Mouse (Mus musculus) hindbrain, embryonic 13.5 days (tissue): Measurements from ENCODE around the gene Pde4b. TPM values are rescaled to one million over a fixed set of nuclear protein-coding genes. Genes with fewer than 3 reads are reported as not detected.

Experiments
- ATAC-seq: fragments of 200-750 bp; cut with Nextera tagmentation; 2 replicates; pipeline ENCODE4 v1.8.0; 2017; ENCODE audit warnings: moderate TSS enrichment; ENCODE audit not compliant: low FRiP score
- H3K27ac ChIP-seq: fragments of 300-500 bp; sonication (generic); 2 replicates; pipeline ENCODE4 v1.5.1; 2015; ENCODE audit warnings: inconsistent platforms, mild to moderate bottlenecking, moderate library complexity
- H3K27me3 ChIP-seq: fragments of 300-500 bp; sonication (generic); 2 replicates; pipeline ENCODE4 v1.6.1; 2015; ENCODE audit warnings: mild to moderate bottlenecking, inconsistent platforms
- H3K36me3 ChIP-seq: fragments of 300-500 bp; sonication (generic); 2 replicates; pipeline ENCODE4 v1.6.1; 2015; ENCODE audit warnings: mild to moderate bottlenecking, inconsistent platforms
- H3K4me1 ChIP-seq: fragments of 300-500 bp; sonication (generic); replicated peaks from 2 replicates; pipeline ENCODE4 v1.6.1; 2015; ENCODE audit warnings: inconsistent platforms
- H3K4me2 ChIP-seq: fragments of 300-500 bp; sonication (generic); 2 replicates; pipeline ENCODE4 v1.6.1; 2015; ENCODE audit warnings: inconsistent platforms, mild to moderate bottlenecking, moderate library complexity
- H3K4me3 ChIP-seq: fragments of 300-500 bp; sonication (generic); 2 replicates; pipeline ENCODE4 v1.5.1; 2015; ENCODE audit warnings: mild to moderate bottlenecking, inconsistent platforms
- H3K9ac ChIP-seq: fragments of 300-500 bp; sonication (generic); 2 replicates; pipeline ENCODE4 v1.6.1; 2015; ENCODE audit warnings: mild to moderate bottlenecking, inconsistent platforms
- H3K9me3 ChIP-seq: fragments of 300-500 bp; sonication (generic); 2 replicates; pipeline ENCODE4 v1.6.1; 2016; ENCODE audit warnings: inconsistent platforms
- WGBS: fragments of 180-500 bp; shearing (Covaris S2); methylation state at CpG from one replicate; pipeline ENCODE4 v1.1.7; 2015; 5-methylcytosine and 5-hydroxymethylcytosine counted together
- polyA plus RNA-seq: library from polyadenylated mRNA; unstranded; fragments of >200 nt; fragmentation: Nextera tagmentation; extraction: Ambion mirVana; gene quantifications from 2 replicates; pipeline ENCODE4 v1.2.1, GENCODE M21; 2015

Pde4b gene
- polyA plus RNA-seq, 1 experiment from 2014 or later, result 27.0 TPM

DNA sequence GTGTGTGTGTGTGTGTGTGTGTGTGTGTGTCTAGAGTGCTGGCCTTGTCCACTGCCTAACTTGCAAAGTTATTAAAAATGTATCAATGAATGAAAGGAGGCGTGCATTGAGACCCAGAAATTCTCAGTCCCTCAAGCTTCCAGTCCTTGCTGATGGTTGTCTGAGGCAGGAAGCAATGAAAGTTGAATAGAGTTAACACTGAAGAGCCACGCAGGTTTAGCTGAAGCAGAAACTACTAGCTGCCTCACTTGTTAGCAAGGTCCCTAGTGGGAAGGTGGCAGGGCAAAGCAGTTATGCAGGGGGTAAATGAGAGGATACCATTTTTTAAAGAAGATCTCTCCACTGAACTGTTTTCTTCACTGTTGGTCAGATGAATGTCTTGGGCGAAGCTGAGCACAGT is 485.2 kb downstream of the Pde4b start:
- peak overlapping the region; percentile 32; the same call in 1 of the 2 replicates for H3K4me2 ChIP-seq
- no peak overlapping the region for H3K27ac ChIP-seq
- no peaks in the 10 kb centered on the region for H3K9me3 ChIP-seq
- WGBS, result 78% methylated on average over 3 of the region's 3 CpGs
- no peaks in the 10 kb centered on the region for H3K36me3 ChIP-seq
- no peak overlapping the region for H3K9ac ChIP-seq
- H3K4me3 ChIP-seq, result no peak overlapping the region
- peaks cover 28% of the 10 kb centered on the region for H3K4me1 ChIP-seq
- ATAC-seq, result no peak
- H3K27me3 ChIP-seq, result peaks cover 13% of the 10 kb centered on the region

DNA sequence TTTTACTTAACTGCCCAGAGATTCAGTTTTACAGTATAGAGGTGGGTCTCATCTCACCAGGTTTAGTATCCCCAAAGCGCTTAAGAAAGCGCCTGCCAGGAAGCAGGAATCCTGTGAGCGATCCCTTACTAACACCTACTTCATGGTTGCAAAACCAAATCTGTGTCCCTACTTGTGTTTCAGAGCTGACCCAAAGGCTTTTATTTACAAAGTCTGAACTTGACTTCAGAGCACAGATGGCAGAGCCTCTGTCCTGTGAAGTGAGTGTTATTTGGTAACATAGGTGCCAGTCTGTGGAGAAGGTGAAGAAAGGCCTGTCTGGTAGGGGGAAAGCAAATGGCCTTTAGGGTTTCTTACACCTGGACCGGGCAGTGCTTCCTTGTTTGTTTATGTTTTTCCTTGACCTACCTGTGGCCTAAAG is 486.0 kb downstream of the Pde4b start:
- Histone ChIP-seq H3K4me2 (no peak overlapping the region), H3K27ac (no peak overlapping the region), H3K9me3 (no peaks in the 10 kb centered on the region), H3K4me3 (no peak overlapping the region), H3K4me1 (peaks cover 26% of the 10 kb centered on the region), H3K36me3 (no peaks in the 10 kb centered on the region), H3K9ac (no peak overlapping the region), H3K27me3 (peaks cover 9% of the 10 kb centered on the region; the same call in 1 of the 2 replicates)
- whole genome bisulfite sequencing, result 88% methylated on average over 4 of the region's 4 CpGs
- ATAC-seq, result no peak

DNA sequence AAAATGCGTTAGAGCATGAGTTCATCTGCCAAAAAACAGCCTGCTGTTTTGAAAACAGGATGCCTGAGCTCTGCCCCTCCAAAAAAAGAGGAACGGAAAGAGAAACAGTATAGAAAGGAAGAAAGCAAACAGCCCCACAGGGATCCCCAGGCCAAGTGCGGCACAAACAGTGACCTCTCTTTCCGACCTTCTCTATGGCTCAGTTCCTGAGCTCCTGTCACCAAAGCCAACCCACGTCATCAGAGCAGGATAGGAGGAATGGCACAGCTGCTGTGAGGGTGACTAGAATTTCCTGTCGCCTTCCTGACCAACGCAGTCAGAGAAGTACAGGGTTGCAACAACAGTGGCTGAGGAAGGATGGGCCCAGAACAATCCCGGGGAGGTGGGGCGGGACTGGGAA is 486.9 kb downstream of the Pde4b start:
- Histone ChIP-seq H3K4me3 (no peak overlapping the region), H3K27me3 (peaks cover 9% of the 10 kb centered on the region; the same call in 1 of the 2 replicates), H3K4me2 (no peak overlapping the region), H3K36me3 (no peaks in the 10 kb centered on the region), H3K9ac (no peak overlapping the region), H3K9me3 (no peaks in the 10 kb centered on the region), H3K27ac (no peak overlapping the region), H3K4me1 (peaks cover 17% of the 10 kb centered on the region)
- 57% methylated on average over 9 of the region's 9 CpGs for WGBS
- ATAC-seq, result no peak

DNA sequence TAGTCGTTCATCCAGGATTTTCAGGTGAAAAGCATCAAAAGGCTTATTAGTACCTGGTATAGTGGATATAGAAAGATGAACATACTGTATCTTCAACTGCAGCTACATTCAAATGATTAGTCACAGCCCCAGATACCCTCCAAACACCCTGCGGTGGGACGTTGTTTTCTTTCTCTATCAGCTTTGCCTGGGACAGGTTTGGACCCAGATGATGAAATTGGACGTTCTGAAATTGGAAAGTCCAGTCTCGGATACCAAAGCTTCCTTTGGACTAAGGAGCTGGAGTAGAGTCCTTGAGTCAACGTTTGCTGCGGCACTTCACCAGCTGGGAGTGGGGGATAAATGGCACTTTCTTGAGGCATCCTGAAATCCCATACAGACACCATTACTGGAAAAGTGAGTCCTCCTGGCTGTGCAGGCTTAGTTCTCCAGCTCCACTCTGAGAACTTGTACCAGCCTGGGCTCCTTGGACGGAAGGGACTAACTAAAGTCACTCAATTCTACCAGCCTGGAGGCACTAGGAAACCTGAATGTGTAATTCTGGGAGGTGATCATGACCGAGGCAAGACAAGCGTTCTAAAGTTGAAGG is 487.4 kb downstream of the Pde4b start:
- no peak overlapping the region for H3K4me3 ChIP-seq
- no peak overlapping the region for H3K4me2 ChIP-seq
- H3K27me3 ChIP-seq, result peaks cover 9% of the 10 kb centered on the region; the same call in 1 of the 2 replicates
- no peaks in the 10 kb centered on the region for H3K9me3 ChIP-seq
- no peaks in the 10 kb centered on the region for H3K36me3 ChIP-seq
- no peak overlapping the region for H3K9ac ChIP-seq
- H3K27ac ChIP-seq, result no peak overlapping the region
- peaks cover 12% of the 10 kb centered on the region for H3K4me1 ChIP-seq
- WGBS, result 82% methylated on average over 10 of the region's 10 CpGs
- no peak for ATAC-seq

DNA sequence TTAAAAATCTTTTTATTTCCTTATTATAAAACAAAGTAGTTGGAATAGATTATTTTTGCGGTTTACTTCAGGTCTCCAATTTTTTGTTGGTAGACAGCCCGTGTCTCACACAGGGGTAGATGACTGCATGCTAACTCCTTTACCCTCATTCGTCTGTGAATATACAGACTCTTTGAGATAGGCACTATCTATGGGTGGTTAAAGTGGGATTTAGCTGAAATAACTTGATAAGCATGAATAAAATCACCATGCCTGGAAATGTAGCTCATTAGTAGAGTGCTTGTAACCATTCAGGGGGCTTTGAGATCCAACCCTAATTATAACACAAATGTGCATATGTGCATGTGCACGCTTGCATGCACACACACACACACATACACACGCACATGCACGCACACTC is 488.8 kb downstream of the Pde4b start:
- no peak for ATAC-seq
- H3K9ac ChIP-seq, result no peak overlapping the region
- H3K4me1 ChIP-seq, result no peaks in the 10 kb centered on the region; the same call in 1 of the 2 replicates
- H3K9me3 ChIP-seq, result no peaks in the 10 kb centered on the region
- no peak overlapping the region for H3K4me3 ChIP-seq
- 89% methylated on average over 6 of the region's 6 CpGs for WGBS
- no peak overlapping the region for H3K27ac ChIP-seq
- no peak overlapping the region for H3K4me2 ChIP-seq
- 0 out of 2 replicates have a peak, but pooled peaks cover 4% of the 10 kb centered on the region for H3K27me3 ChIP-seq
- no peaks in the 10 kb centered on the region for H3K36me3 ChIP-seq

DNA sequence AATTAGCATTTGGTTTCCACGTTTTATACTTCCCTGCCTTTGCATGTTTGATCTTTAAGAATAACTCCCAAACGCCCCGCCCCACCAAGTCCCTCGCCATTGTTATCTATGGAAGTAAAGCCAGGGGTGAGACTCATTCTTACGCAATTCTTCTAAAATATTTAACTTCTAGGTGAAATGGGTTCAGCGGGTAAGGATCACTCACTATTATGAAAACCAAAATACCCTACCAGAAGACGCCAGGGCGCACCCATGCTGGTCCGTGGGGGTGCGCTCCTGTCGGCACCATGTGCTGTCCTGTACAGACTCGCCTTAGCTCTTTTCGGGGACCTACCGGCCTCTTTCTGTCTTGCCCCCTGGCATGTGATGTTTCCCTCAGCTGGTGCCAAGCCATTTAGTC is 490.3 kb downstream of the Pde4b start:
- no peak for ATAC-seq
- H3K4me1 ChIP-seq, result no peaks in the 10 kb centered on the region; the same call in 1 of the 2 replicates
- H3K4me3 ChIP-seq, result no peak overlapping the region
- H3K9me3 ChIP-seq, result no peaks in the 10 kb centered on the region
- no peak overlapping the region for H3K27ac ChIP-seq
- H3K4me2 ChIP-seq, result no peak overlapping the region
- 90% methylated on average over 14 of the region's 14 CpGs for WGBS
- no peaks in the 10 kb centered on the region for H3K36me3 ChIP-seq
- H3K9ac ChIP-seq, result no peak overlapping the region
- no peaks in the 10 kb centered on the region for H3K27me3 ChIP-seq

DNA sequence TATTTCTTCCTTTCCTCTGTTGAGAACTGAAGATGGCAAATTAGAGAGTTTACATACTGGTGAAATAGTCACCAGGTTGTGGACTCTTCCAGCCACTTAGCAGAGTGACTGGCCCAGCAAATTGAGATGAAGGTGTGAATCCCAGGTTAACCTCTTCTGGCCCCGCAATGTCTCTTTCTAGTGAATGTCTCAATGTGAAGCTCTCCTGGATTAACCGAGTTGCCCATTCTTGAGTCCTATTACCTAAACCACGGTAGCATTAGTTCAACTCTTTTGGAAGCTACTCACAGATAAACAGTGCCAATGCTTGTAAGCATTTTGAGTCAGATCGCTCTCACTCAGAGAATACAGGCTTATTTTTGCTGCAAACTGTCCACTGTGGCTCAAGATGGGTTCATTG is 491.7 kb downstream of the Pde4b start:
- no peak overlapping the region for H3K4me2 ChIP-seq
- no peak overlapping the region for H3K9ac ChIP-seq
- no peak overlapping the region for H3K4me3 ChIP-seq
- no peak for ATAC-seq
- whole genome bisulfite sequencing, result 93% methylated on average over 4 of the region's 4 CpGs
- no peaks in the 10 kb centered on the region for H3K36me3 ChIP-seq
- no peak overlapping the region for H3K27ac ChIP-seq
- no peaks in the 10 kb centered on the region; the same call in 1 of the 2 replicates for H3K4me1 ChIP-seq
- H3K27me3 ChIP-seq, result no peaks in the 10 kb centered on the region
- H3K9me3 ChIP-seq, result no peaks in the 10 kb centered on the region

DNA sequence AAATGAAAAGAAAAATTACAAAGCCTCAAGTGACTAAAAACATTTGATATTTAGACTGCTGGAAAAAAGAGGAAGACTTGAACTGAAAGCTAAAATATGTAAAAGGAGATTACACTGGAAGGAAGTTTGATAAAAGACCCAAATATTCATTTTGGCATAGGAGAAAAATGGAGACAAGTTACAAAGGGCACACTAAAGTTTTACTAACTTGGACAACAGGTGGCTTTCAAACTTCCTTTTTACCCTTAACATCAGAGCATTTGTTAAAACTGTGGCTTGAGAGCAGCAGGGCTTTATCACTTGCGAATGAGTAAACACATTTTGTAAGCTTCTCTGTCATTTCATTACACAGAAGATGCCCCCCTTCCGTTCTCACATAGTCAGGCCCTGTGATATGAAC is 492.4 kb downstream of the Pde4b start:
- Histone ChIP-seq H3K4me2 (no peak overlapping the region), H3K36me3 (no peaks in the 10 kb centered on the region), H3K4me1 (peaks cover 3% of the 10 kb centered on the region), H3K27ac (no peak overlapping the region), H3K4me3 (no peak overlapping the region), H3K9me3 (no peaks in the 10 kb centered on the region), H3K27me3 (no peaks in the 10 kb centered on the region), H3K9ac (no peak overlapping the region)
- ATAC-seq, result no peak
- WGBS, result 85% methylated on average over 2 of the region's 2 CpGs

DNA sequence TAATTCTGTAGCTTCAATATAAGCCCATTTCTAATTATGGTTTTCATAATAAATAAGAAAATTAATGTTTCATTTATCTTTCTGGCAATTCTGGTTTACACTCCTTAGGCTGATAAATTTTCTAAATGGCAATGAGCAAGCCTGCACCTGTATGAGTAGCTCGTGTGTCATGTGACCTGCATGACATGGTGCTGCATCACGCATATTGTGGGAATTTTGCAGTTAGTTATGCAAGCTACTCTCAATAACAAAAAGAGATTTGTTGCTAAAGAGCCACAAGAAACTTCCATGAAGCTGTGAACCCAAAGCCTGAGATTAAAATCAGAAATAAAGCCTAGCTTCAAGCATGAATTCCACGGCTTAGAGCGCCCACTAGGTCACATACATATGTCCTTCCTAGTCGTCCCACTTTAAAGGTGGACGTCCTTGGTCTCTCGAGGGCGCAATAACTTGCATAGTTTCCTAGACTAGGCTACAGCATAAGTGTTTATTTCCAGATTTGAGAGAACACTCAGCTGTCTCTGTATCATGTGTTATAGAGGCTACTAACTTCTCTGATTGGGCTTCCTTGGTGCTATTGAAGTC is 494.9 kb downstream of the Pde4b start:
- 93% methylated on average over 8 of the region's 8 CpGs for WGBS
- peaks cover 6% of the 10 kb centered on the region; the same call in 1 of the 2 replicates for H3K4me1 ChIP-seq

DNA sequence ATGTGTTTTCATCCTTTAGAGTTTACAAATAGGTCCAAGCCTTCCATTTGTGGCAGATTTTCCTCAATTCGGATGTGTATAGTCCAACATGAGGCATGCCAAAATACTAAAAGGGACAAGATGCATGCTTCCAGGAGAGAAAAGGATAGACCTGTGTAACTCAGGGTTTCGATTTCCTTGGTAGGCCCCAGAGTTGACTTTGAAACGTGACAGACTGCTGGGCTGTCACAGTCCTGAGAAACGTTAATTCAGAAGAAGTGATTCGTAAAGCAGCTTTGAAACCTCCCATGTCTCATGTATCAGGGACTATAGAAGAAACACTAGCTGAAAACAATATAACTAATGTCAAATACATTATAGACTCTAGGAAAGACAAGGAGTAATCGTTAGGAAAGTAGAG is 495.6 kb downstream of the Pde4b start:
- peaks cover 6% of the 10 kb centered on the region; the same call in 1 of the 2 replicates for H3K4me1 ChIP-seq
- no peak overlapping the region for H3K4me3 ChIP-seq
- 78% methylated on average over 6 of the region's 6 CpGs for WGBS
- H3K9me3 ChIP-seq, result no peaks in the 10 kb centered on the region
- H3K36me3 ChIP-seq, result no peaks in the 10 kb centered on the region
- H3K4me2 ChIP-seq, result no peak overlapping the region
- no peak for ATAC-seq
- no peak overlapping the region for H3K27ac ChIP-seq
- H3K27me3 ChIP-seq, result no peaks in the 10 kb centered on the region
- no peak overlapping the region for H3K9ac ChIP-seq

More for the DNA sequence above, 494.9 kb downstream of the Pde4b start:
- no peak for ATAC-seq
- Histone ChIP-seq H3K27me3 (no peaks in the 10 kb centered on the region), H3K9me3 (no peaks in the 10 kb centered on the region), H3K9ac (no peak overlapping the region), H3K36me3 (no peaks in the 10 kb centered on the region), H3K4me3 (no peak overlapping the region), H3K27ac (no peak overlapping the region), H3K4me2 (no peak overlapping the region)

DNA sequence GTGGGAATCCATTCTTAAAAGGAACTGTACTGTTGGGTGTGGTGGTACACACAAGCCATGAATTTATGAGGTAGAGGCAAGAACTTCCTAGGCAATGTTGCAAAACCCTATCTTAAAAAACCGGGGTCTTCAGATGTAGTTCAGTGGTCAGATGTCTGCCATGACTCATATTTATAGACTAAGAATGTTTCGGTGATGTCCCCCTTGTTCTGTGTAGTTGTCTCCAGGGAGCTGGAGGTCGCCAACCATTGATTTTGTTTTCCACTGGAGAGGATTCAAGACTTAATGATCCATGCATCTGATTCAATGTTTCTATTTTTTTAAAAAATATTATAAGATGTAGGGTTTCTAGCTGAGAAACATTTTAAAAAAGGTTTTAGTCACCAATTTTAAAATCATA is 496.1 kb downstream of the Pde4b start:
- no peak for ATAC-seq
- H3K4me2 ChIP-seq, result no peak overlapping the region
- WGBS, result 74% methylated on average over 3 of the region's 3 CpGs

DNA sequence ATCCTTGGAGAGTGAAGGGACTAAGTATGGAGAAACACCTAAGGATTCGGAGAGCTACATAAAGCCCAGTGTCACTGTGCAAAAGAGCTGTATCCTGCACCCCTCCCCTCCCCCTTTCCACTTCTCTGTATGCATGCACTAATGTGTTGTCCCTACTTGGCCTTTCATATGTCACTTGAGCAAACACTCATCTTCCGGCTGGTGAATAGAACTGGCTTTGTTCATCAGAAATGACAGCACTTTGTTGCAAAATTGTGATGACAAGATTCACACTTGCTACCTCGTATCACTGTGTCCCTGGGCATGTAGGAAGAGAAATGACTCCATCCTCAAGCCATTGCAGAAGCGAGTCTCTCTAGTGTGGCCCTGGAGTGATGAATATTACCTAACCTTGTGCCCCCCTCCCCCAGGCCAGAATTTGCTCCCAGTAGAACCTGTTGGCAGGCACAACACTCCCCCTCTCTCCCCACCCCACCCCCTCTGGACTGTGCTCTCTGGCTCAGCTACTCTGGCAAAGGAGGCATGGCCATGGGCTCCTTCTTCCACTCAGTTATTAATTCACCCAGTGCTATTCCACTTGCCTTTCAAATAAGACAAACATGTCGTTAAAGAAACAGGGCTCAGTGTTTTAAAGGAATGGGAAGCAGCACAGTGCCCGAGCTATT is 497.4 kb downstream of the Pde4b start:
- H3K4me2 ChIP-seq, result no peak overlapping the region
- peaks cover 21% of the 10 kb centered on the region for H3K4me1 ChIP-seq
- no peak overlapping the region for H3K27ac ChIP-seq
- no peaks in the 10 kb centered on the region for H3K9me3 ChIP-seq
- no peak overlapping the region for H3K9ac ChIP-seq
- no peak overlapping the region for H3K4me3 ChIP-seq
- no peaks in the 10 kb centered on the region for H3K27me3 ChIP-seq
- WGBS, result 45% methylated on average over 6 of the region's 6 CpGs
- H3K36me3 ChIP-seq, result no peaks in the 10 kb centered on the region
- ATAC-seq, result no peak

More for the DNA sequence above, 496.1 kb downstream of the Pde4b start:
- H3K36me3 ChIP-seq, result no peaks in the 10 kb centered on the region
- no peaks in the 10 kb centered on the region for H3K27me3 ChIP-seq
- no peak overlapping the region for H3K9ac ChIP-seq
- no peak overlapping the region for H3K4me3 ChIP-seq
- H3K9me3 ChIP-seq, result no peaks in the 10 kb centered on the region
- H3K27ac ChIP-seq, result no peak overlapping the region
- H3K4me1 ChIP-seq, result peaks cover 9% of the 10 kb centered on the region
